Mouse (Mus musculus): ENCODE measurements around the gene Ripor1.
"Not testable (repeated sequence)": the region's sequence is repeated elsewhere in the genome, so short reads cannot be mapped to it uniquely, and the experiment has no call there.

Ripor1 gene

DNA sequence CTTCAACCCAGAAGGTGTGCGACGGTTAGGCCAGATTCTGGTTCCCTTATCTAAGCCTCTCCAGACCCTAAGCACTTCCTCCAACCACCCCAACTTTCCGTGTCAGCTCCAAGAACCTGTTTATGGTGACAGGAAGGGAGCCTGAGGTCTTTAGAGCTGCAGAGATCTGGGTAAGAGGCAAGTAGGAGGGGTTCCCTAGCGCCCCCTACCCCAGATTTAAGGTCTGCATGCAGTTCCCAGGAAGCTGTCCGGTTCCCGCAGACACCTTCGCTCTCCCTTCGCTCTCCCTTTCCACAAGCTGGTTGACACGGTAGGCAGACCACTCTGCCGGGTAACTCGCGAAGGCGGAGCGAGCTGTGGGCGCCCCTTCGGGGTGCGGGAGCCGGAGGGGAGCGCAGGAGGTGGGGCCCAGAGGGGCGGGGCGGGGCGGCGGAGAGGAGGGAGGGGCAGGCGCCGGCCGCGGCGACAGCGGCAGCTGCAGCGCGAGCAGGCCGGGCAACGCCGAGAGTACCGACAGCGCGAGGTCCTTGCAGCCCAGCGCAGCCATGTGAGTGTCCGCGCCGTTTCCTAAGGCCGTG is at the start of gene Ripor1:
Ripor1 (plus strand) TSS at position 452 of the 578 bp plus-strand sequence.
- in situ Hi-C loops (cut with MboI; ENCODE audit: low pct_unique_long_range_greater_than_20kb in 1 of 2, low sequenced_read_pairs in 2 of 2, unreplicated experiment in 1 of 2) = no loop called here

DNA sequence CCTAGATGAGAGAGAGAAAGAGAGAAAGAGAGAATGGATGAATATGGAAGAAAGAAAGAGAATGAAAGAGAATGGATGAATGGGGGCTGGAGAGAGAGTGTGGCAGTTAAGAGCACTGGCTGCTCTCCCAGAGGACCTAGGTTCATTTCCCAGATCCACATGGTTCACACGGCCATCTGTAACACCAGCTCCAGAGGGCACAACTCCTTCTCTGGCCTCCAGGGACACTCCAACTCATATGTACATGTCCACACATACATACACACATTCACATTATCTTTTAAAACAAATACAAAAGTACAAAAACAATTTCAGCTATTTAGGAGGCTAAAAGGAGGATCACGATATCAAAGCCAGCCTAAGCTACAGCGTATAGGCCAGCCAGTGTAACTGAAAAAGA is 42.2 kb upstream of the Ripor1 start:
- in situ Hi-C loops (cut with MboI; ENCODE audit: low pct_unique_long_range_greater_than_20kb in 1 of 2, low sequenced_read_pairs in 2 of 2, unreplicated experiment in 1 of 2) = no loop called here

DNA sequence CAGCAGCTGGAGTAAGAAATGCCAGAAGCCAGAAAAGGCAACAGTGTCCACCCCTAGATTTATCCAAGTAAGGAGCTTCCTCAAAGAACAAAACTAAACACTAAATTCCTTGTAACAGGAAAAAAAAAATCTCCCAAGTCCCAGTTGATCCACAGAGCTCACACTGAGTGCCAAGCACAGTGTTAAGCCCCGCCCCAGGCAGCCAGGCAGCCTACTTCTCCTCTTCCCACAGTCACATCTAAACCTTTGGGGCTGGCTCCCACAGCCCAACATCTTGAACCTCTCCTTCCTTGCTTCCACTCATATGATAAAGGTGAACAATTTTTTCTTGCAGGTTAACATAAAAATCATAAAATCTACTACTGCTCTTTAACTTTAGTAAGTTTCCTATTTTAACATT is 41.2 kb upstream of the Ripor1 start:
- in situ Hi-C loops (cut with MboI; ENCODE audit: low pct_unique_long_range_greater_than_20kb in 1 of 2, low sequenced_read_pairs in 2 of 2, unreplicated experiment in 1 of 2) = no loop called here

DNA sequence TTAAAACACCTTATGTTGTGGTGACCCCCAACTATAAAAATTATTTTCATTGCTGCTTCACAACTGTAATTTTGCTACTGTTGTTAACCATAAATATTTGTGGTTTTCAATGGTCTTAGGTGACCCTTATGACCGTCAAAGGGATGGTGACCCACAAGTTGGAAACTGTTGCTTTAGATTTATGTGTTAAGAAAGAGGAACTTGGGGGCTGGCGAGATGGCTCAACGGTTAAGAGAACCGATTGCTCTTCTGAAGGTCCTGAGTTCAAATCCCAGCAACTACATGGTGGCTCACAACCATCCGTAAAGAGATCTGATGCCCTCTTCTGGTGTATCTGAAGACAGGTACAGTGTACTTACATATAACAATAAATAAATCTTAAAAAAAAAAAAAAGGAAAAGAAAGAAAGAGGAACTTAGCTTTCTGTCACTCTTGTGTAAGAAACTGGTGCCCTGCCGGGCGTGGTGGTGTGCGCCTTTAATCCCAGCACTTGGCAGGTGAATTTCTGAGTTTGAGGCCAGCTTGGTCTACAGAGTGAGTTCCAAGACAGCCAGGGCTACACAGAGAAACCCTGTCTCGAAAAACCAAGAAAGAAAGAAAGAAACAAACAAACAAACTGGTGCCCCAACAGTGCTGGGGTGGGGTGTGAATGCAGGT is 40.4 kb upstream of the Ripor1 start:
- in situ Hi-C loops (cut with MboI; ENCODE audit: low pct_unique_long_range_greater_than_20kb in 1 of 2, low sequenced_read_pairs in 2 of 2, unreplicated experiment in 1 of 2) = not testable (repeated sequence)

DNA sequence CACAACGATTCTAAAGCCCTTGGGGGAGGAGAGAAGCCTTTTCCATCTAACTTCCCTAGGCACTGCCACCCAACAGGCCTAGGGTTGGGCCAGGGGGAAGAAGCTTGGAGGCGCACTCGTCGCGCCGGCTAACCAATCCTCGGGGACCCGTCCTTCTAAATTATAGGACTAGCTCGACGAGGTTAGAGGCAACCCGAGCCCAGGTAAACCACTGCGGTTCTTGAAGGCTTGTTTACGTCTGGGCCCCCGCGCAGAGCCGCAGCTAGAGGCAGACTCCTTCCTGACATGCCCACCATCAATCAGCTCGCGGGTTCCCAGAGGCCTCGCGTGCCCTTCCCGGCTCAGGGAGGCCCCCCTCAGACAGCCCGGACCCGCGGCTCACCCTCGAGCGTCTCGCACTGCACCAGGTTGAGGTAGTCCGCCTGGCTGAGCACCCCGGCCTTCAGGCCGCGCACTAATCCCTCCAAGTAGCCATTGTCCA is 39.6 kb upstream of the Ripor1 start:
- in situ Hi-C loops (cut with MboI; ENCODE audit: low pct_unique_long_range_greater_than_20kb in 1 of 2, low sequenced_read_pairs in 2 of 2, unreplicated experiment in 1 of 2) = no loop called here

DNA sequence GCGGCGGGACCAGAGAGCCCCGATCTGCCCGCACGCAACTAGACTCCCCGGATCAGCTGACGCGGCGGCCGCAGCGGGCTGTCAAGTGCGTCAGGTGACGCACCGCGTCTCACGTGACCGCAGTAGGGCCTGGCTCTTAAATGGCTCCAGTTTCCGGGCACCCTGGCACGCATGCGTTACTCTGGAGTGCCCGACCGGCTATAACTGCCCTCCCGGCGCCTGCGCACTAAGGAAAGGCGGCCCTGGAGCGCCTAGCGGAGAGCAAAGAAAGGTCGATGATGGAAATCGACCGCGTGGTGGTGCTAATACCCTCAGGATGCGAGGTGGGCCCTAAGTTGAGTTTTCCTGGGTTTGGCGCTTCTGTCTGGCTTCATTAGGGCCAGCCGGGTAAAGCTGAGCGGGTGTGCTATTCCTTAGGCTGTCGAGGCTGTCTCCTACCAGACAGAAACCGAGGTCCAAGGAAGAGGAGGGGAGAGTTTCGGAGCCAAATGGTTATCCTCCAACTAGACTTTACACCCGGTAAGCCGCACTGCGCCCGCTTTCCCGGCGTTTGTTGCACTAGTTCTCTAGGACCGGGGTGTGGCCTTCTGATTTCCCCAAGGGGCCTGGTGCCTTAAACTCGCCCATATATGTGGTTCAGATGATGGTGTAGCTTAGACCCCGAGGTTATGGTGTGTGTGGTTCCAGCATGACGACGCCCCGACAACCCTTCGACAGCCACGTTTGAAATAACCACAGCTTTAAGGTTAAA is 38.9 kb upstream of the Ripor1 start, which contains the start of gene Atp6v0d1:
Atp6v0d1 (minus strand) TSS at position 96 of the 751 bp plus-strand sequence.
- in situ Hi-C loops (cut with MboI; ENCODE audit: low pct_unique_long_range_greater_than_20kb in 1 of 2, low sequenced_read_pairs in 2 of 2, unreplicated experiment in 1 of 2) = no loop called here

DNA sequence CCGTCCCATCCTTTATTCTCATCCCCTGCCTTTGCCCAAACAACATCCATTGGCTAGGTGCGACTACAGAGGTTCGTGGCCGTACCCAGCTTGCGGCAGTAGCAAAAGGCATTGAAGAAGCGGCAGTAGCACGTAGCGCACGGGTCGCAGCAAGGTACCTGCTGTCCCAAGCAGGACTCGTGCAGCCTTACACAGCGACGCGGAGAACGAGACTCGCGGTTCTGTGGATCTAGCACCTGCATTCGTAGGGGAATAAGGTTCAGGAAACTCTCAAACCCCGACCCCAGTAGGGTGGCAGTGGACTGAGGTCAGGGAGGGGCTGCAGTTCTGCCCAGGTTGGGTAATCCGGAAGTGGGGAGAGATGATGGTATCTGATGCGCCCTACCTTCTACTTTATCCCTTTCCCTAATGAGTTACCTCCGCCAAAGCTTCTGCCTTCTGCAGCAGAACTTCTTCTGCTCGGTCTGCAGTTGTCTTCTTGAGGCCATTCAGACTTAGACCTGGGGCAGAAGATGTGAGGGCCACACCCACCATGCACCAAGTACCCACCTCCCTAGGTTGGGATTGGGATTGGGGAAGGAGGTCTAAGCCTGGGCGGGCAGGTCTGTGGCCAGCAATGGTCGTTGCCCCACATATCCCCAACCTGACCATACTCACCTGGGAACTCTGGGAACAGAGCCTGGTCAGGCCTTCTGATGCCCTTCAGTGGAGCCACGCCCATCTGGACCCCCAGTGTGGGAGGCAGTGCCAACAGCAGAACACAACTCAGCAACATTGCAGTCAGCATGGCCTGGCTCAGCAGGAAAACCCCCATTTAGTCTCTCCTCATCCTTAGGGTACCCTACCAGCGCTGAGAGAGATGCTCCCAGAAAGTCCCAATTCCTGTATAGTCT is 38.1 kb upstream of the Ripor1 start:
- in situ Hi-C loops (cut with MboI; ENCODE audit: low pct_unique_long_range_greater_than_20kb in 1 of 2, low sequenced_read_pairs in 2 of 2, unreplicated experiment in 1 of 2) = no loop called here

DNA sequence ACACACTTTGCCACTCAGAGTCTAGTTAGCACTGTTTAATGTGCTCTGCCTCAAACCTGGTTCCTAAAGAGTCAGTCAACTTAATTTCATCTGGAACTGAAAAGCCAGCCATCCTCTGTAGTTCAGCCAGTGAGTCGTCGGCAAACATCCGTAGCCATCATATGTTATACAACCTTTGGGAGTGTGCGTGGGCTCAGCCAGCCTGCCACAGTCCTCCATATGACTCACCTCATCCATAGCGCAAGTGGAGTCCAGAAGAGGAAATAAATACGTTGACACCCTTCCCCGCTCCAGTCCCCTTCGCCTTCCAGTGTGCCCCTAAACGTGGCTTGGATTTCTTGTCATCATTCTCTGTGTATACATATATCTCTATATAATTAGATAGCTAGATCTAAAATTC is 33.2 kb upstream of the Ripor1 start:
- in situ Hi-C loops (cut with MboI; ENCODE audit: low pct_unique_long_range_greater_than_20kb in 1 of 2, low sequenced_read_pairs in 2 of 2, unreplicated experiment in 1 of 2) = no loop called here

DNA sequence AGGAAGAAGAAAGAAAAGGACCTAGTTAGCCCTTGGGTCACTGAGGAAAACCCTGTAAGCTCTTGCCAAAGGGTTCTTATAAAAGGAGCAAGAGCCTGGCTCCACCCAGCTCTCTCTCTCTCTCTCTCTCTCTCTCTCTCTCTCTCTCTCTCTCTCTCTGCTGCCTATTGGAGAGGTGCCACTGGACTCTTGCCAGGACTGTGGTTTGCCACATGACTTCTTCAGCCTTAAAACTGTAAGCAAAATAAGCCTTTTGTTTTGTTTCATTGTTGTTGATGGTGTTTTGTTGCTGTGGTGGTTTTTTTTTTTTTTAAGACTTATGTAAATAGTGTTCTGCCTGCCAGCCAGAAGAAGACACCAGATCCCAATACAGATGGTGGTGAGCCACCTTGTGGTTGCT is 31.6 kb upstream of the Ripor1 start:
- in situ Hi-C loops (cut with MboI; ENCODE audit: low pct_unique_long_range_greater_than_20kb in 1 of 2, low sequenced_read_pairs in 2 of 2, unreplicated experiment in 1 of 2) = no loop called here

DNA sequence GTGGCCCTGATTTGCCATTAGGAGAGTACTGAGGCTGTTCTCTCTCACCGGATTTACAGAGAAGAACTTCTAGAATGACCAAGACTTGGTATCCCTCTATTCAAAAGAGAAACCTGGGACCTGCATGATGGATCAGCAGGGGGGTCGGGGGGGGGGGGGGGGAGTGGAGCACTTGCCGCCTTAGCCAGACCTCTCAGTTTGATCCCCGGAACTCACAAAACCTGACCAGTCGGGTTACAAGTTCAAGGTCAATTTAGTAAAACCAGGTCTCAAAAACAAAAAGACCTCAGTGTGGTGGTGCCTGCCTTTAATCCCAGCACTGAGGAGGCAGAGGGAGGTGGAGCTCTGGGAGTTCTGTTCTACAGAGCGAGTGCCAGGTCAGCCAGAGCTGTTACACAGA is 30.3 kb upstream of the Ripor1 start:
- in situ Hi-C loops (cut with MboI; ENCODE audit: low pct_unique_long_range_greater_than_20kb in 1 of 2, low sequenced_read_pairs in 2 of 2, unreplicated experiment in 1 of 2) = no loop called here

DNA sequence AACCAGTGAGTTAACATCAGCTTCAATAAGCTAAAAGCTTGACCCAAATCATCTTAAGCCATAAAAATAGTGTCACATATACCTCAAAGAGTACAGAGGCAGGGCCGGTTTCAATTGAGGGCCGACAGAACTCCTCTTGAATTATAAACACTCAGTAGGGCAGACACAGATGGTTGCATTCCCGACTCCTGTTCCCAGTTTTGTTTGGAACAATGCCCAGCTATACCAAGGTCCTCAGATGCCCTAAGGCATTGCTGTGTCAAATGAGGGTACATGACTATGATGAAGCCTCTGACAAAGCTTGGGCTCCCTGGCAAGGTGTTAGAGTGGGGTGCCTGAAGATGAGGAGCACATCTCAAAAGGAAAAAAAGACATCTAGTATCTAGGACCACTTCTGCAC is 29.5 kb upstream of the Ripor1 start:
- in situ Hi-C loops (cut with MboI; ENCODE audit: low pct_unique_long_range_greater_than_20kb in 1 of 2, low sequenced_read_pairs in 2 of 2, unreplicated experiment in 1 of 2) = no loop called here

DNA sequence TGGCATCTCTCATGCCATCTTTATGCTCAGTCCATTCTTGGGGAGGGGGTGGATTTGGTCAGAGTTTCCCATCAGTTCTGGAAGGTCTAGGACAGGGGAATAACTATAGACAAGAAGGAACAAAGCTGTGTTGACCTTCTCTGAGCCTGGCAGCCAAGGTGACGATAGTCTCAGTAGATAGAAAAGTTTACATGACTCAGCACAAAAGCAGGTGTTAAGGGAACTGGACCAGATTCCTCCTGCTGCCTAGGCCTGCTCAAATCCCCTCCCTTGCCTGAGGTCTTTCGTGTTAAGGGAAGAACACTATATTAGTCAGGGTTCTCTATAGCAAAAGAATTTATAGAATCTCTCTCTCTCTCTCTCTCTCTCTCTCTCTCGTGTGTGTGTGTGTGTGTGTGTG is 25.3 kb upstream of the Ripor1 start:
- in situ Hi-C loops (cut with MboI; ENCODE audit: low pct_unique_long_range_greater_than_20kb in 1 of 2, low sequenced_read_pairs in 2 of 2, unreplicated experiment in 1 of 2) = no loop called here

DNA sequence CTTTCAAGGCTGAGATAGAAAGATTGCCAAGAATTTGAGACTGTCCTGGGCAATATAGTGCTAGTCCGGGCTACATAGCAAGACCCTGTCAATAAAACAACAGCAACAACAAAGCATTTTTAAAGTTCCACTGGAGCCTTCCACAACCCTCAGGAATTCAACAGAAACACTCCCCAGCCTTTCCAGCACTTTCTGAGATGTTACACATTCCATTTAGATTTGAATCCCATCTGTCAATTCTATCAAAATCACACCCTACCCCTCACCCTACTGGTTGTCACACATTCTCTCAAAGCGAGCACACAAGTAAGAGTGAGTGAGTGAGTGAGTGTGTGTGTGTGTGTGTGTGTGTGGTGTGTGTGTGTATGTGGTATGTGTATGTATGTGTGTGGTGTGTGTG is 12.6 kb upstream of the Ripor1 start:
- in situ Hi-C loops (cut with MboI; ENCODE audit: low pct_unique_long_range_greater_than_20kb in 1 of 2, low sequenced_read_pairs in 2 of 2, unreplicated experiment in 1 of 2) = no loop called here

DNA sequence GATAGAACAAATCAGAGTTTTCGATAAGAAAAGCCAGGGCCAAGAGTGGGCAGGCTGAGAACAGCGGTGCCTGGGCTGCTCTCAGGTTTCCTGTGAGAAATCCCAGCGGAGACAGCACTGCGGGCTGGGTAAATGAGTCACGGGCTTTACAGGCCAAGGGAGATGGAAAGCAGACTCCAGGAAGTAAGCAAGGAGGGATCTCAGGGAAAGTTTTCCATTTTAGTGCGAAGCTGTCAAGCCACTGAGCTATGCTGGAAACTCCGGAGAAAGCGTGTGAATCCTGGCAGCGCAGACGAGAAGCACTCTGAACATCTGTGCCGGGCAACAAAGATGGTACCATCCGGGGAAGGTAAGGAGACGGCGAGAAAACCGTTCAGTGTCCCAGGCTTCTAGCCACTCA is 11.2 kb upstream of the Ripor1 start:
- in situ Hi-C loops (cut with MboI; ENCODE audit: low pct_unique_long_range_greater_than_20kb in 1 of 2, low sequenced_read_pairs in 2 of 2, unreplicated experiment in 1 of 2) = no loop called here

DNA sequence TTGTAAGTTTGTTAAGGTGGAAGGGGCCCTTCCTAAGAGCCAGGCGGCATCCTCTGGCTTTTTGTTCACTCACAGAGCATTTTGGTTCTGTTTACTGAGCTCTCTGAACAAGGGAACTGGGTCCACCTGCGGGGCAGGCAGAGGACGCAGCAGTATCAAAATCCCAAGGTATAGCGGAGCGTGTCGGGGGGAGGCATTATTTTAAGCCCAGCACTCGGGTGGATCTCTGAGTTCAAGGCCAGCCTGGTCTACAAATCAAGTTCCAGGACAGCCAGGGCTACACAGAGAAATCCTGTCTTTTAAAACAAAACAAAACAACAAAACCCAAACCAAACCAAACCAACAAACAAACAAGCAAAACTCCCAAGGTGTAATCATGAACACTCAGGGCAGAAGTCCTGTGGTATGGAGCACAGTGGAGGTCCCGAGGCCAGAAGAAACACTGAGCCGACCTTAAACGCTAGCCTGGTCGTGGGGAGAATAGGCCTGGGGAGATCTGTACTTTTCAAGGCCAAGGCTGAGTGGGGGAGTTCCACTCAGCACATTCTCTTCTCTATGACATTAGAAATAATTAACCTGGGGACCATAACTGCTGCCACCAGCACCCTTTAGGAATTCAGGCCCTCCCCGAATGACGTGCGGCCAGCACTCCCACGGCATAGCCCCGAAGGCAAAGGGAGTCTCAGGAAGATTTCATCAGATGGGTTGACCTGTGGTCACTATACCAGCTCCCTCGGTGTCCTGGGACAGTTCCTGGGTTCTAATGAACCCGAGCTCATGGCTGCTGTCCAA is 10.4 kb upstream of the Ripor1 start:
- in situ Hi-C loops (cut with MboI; ENCODE audit: low pct_unique_long_range_greater_than_20kb in 1 of 2, low sequenced_read_pairs in 2 of 2, unreplicated experiment in 1 of 2) = no loop called here

DNA sequence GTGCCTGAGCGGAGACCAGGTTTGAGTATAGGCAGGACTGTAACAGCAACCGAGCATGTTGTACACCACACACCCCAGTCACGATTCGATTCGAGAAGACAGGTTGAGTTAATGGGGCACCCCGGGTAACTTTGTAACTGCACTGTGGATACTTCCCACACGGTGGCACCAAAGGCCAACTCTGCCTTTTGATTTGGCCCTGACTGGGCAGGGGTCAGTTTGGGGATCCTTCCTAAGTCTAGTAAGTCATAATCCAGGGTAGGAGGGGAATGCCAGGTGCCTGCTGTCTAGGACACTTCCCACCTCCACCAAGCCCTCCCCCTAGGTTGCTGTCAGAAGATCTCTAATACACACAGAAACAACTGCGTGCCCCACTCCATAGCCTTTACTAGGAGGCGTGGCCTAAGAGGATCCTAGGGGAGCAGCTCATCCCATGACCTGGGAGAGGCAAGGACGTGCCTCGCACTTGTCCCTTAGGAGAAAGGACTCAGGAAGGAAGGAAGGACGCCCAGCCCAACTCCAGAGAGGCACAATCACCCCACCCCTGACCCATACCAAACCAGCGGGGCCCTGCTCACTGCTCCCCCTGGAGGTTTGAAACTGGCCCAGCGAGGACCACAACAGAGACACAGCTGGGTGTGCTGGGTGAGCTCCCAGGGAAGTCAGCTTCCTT is 8.6 kb upstream of the Ripor1 start:
- in situ Hi-C loops (cut with MboI; ENCODE audit: low pct_unique_long_range_greater_than_20kb in 1 of 2, low sequenced_read_pairs in 2 of 2, unreplicated experiment in 1 of 2) = no loop called here

DNA sequence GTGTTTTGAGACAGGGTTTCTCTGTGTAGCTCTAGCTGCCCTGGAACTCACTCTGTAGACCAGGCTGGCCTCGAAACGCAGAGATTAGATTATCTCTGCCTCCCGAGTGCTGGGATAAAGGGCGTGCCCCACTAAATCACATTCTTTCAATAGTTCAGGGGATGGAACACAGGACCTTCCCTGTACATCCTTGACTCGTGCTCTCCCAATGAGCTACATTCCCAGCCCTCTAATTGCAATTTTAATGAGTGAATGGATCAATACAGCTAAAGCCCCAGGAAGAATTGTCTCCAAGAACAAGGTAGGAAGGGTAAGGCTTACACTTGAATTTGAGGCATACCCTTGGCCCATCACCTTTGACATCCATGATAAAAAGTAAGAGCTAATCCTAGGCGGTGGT is 6.3 kb upstream of the Ripor1 start:
- in situ Hi-C loops (cut with MboI; ENCODE audit: low pct_unique_long_range_greater_than_20kb in 1 of 2, low sequenced_read_pairs in 2 of 2, unreplicated experiment in 1 of 2) = no loop called here

DNA sequence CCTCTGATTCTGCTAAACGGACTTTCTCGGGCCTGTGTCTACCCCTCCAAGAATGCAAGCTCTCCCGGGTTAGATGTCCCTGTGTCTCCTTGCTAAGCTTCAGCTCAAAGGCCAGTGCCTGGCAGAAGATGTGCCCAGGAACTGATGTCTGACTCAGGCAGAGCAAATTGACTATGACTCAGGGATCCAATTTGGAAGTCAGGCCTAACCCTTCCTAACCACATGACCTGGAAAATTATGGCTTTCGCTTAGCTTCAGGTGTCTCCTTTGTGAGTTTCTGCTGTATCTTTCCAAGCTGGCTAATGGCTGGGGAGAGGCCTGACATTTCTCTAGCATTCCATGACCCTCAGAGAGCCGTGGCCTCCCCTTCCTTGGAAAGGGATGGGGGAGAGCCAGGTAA is 3.8 kb upstream of the Ripor1 start:
- in situ Hi-C loops (cut with MboI; ENCODE audit: low pct_unique_long_range_greater_than_20kb in 1 of 2, low sequenced_read_pairs in 2 of 2, unreplicated experiment in 1 of 2) = no loop called here
